Mouse (Mus musculus) retina, postnatal 7 days (tissue): ENCODE measurements around the gene Alk.

Experiments used
- DNase-seq: peaks from one replicate; pipeline ENCODE4 v3.0.0-alpha.2; 2012; ENCODE audit warnings: low read depth, low spot score

The Alk gene

DNA sequence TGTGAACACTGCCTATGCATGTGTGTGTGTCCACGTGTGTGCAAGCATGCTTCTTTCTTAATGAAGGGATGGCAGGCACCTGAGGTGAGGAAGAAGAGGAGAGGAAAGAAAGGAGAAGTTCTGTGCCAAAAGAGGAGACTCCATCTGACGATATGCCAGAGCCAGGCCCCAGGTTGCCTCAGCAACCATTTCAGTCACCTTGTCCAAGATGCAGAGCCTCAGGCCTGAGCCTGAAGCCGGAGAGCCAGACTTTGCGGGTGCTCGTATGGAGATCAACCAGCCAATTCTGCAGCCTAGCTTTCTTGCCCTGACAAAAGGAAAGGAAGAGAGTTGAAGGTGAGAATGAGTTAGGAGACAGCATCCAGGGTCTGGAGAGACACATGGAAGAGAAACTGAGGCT is 566.1 kb downstream of the Alk start:
- DNase-seq, result no peak

DNA sequence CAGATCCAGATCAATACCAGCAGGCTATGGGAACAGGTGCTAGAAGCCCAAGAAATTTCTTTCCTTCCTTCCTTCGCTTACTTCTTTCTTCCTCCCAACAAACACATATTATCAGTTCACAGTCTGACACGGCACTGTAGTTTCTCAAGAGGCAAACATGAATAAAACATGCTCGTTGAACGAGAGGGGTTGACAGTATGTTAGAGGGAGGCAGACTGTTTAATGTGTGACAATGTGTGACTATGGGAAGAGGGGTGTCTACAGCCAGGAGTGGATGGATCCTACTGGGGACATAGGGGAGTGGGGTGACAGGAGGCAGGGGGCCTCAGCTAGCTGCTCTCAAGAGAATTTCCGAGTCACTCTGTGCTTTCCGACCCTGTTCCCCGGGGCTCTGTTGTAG is 573.8 kb downstream of the Alk start:
- no peak for DNase-seq

DNA sequence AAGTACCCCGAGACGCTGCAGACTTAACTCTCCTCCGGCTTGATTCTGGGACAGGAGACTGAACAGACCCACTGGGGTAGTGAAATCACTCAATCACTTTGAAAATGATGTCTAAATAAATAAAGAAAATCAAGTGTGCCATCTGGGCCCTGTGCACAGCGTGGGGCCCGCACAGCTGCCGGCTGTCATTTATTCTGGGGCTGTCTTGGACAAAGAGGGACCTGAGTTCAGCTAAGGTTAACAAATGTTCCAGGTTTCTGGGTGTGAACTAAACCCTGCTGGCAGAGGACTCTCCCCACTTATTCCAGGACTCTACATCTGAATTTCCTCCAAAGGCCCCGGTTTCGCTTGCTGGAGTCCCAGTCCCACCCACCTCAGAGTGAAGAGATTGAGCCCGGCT is 581.1 kb downstream of the Alk start:
- no peak for DNase-seq

DNA sequence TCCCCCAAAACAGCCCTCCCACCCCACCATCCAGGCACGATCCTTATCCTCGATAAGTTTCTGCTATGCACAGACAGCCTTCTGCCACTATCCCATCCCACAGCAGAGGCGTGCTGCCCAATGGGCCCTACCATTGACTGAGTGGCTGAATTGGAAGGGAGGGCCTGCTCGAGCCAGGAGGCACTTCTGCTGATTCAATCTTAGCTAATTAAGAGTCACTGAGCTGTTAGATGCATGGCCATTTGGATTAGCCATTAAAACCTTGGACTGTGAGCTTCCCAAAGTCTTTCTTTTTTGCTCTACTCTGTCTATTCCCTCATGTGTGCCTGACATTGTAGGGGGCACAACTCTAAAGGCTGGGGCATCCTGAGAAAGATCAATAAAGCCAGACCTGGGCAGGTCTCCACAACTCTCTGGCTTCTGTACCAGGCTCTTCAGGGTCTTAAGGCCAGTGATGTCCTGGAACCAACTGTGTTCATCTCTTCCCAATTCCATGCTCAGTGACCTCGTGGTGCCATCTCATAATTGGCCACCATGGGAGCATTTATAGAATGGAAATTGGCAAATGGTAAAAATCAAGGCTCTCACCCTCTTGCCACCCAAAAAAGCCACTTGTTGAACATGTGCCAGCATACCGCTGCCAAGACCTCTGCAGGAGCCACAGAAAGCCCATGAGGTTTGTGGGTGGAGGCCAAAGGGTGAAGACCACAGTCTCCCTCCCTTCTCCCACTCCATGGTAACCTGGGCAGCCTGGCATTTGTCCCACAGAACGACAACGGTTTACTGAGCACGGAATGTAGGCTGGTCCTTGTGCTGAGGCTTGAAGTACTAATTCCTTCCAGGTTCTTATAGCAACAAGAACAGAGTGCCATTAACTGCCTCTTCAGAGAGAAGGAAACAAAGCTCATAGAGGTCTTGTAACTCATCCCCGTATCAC is 582.4 kb downstream of the Alk start:
- no peak for DNase-seq

DNA sequence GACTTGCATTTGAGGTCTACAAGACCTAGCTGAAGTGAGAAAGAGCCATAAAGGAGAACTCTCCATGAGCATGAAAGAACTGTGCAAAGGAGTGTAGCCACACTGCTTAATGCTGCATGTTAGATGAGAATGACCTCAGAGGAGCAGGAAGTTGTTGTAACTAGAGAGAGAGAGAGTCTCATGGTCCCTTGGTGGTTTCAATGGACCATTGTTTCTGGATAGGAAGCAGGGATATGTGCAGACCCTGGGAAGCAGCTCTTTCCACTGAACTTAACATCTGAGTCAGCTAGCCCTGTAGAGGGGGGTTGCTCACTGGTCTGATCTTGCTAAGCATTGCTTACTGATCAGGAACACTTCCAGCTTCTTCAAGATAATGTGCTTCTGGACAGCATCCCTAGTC is 587.1 kb downstream of the Alk start:
- DNase-seq, result no peak

DNA sequence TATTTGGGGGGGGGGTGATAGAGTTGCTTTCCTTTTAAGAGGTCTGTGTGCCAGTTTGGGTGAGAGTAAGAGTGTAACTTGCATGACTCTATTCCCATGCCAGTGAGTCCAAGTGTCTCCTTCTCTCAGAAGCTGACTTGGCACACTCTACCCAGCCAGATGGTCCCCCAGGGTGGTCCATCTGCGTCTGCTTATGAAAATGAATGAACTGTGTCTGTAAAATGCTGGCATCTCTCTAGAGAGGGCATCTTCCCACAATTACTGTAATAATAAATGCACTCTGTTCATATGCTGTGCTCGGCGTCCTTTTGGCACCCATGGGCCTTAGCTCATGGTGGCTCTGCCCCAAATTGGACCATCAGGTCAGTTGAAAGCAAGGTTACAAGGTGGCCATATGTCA is 589.2 kb downstream of the Alk start:
- DNase-seq, result peak; percentile 20

DNA sequence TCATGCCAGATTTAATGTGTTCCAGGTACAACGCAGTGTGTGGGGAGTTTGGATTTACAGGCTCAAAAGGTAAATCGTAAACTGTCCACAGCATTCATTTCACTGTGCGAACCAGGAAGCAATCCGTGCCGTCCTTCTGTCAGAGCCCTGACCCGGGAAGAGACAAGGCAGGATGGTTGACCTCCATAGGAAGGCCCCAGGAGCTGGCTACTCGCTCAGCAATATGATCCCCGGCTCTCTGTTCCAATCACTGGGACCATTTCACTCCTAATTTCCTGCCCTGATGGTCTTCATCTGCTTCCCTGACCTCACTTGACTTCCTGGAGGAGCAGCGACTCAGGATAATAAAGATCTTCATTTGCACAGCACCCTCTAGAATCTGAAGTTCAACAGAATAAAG is 591.7 kb downstream of the Alk start:
- no peak for DNase-seq

DNA sequence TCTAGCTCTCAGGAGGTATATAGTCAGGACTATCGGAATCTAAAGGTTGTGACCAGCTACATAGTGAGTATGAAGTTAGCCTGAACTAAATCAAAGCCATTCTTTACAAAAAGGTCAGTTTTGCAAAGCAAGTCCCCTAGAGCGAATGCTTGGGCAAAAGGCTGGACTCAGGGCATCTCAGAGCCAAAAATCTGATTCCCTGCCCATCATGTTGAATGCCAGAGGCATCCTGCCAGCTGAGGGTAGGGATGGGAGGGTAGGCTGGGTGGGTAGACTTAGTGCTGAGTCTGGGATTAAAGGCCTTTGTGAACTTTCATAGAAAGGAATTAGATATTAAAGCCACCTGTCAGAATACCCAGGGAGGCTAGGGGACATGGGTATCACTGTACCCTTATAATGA is 594.6 kb downstream of the Alk start:
- DNase-seq, result no peak

DNA sequence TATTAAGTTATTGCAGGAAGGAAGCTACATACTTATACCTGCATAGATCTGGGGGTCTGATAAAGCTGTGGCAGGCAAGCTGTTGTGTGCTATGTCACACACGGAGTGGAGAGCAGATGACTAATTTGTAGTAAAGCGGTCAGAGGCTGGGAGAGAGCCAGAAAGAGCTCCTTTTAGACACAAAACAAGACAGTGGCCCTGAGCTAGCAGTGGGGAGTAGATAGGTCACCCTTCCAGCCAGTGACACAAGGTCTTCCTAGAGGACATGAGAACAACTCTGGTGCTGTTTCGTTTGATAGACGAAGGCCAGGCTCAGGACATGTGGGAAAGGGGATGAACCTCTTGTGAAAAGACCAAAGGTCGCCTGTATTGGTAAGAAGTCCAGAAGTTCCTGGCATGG is 596.0 kb downstream of the Alk start:
- DNase-seq, result no peak

DNA sequence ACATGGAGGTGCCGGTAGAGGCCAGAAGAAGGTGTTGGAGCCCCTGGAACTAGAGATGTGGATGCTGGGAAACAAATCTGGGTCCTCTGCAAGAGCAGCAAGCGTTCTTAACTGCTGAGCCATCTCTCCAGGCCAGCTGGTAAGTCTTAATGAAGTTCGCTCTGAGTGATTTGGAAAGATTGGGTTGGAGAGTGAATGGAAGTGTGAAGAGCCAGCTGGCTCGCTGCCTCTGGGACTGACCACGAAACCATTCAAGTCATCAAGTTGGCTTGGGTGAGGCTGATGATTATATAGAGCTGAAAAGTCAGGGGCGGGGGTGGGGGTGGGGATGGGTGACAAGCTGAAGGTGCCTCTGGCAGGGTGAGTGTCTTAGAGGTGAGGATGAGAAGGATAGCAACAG is 599.1 kb downstream of the Alk start:
- DNase-seq, result no peak

DNA sequence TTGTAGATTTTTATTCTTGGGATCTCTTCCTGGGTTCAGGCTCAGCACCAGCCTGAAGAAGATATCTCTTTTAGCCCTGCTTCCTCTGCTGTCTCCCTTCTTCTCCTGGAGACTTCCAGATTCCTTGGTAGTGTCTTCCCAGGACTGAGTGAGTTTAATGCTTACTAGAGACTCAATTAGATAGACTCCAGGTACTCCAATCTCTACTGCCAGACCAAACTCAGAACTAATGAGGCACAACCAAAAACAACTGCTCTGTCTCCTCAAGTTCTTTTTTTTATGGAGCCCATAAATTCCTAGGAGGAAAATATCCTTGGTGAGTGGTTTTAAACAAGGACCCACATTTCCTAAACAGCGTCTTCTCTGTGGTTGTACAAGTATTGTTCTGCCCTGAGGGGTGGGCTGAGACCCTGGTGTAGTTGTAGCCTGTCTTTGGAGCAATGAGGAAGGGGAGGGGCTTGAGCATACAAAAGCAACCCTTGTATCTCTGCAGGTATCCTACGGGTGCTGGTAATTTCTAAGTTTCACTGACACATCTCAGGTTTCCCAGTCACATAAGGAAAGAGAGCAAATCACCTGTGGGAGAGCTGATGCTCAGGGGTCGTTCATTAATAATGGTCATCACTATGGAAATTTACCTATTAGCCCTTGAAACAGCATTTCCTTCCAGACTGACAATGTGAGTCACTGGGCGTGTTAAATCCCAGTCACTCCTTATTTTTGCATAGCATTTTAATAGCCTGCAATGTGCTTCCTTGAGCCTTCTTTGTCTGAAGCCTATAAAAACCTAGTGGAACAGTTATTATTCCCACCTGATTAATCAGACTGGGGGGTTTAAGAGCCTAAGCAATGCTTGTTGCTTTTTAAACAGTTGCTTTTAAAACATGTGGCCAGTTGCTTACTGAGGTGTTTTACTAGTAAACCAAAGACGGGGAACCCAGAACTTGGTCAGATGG is 604.6 kb downstream of the Alk start:
- no peak for DNase-seq

DNA sequence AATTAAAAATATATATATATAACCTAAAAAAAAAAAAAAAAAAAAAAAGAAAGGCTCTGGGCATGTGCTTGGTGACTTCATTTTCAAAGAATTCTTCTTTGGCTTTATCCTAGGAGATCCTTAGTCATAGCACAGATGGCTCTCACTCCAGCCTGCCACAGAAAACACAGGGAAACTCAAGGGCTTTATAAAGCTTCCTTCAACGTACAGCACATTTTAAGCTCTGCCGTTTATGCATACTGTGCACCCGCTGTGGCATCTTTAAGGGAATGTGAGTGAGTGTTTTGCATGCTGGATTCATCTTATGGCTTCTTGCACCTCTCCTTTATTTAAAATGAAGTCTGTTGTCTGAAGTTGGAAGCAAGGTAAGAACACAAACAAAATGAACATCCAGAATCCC is 606.7 kb downstream of the Alk start:
- DNase-seq, result no peak

DNA sequence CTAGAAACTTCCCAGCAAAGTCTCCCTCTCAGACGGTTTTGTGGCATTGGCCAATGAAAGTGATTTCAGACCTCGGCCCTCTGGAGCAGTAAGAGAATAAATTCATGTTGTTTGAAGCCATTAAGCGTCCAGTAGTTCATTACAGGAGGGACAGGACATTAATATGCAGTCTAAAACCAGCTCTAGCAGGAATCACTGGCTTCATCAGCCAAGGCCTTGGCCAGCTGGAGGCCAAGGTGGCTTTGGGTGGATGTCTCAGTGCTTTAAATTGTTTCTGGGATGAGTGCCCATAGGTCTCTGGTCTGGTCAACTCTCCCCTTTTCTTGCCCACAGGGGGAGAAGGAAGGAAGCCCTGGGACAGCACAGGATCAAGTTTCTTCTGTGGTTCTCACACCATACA is 608.9 kb downstream of the Alk start:
- no peak for DNase-seq

DNA sequence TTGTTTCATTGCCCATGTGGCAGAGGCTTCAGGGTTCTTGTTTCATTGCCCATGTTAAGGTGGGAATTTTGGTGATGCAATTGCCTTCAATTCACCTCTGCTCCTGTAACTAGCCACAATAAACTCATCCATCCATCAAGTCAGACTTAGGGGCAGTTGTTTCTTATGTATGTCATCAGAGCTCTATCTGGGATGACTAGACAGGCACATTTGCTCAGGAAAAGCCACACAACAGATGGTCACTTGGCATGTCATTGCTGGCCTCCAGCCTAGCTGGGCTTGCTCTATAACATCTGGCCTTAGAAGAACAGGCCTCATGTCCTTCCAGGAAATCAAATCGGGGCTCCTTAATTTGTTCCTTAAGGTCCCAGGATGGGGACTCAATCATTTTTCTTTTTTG is 610.3 kb downstream of the Alk start:
- DNase-seq, result no peak

DNA sequence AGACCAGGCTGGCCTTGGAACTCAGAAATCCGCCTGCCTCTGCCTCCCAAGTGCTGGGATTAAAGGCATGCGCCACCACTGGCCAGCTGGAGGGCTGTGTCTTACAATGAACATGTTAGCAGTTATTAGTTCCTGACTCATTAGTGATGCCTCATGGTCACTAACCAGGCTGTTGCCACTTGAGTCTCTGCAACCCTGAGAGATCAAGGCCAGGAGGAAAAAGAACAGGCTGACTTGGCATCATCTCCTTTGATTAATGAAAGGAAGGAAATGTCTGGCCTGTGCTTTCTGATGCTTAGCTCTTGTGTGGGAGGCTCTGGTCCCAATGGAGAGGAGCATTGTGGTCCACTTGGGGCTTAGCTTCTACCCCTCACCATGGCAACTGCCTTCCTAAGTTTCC is 611.4 kb downstream of the Alk start:
- DNase-seq, result no peak

DNA sequence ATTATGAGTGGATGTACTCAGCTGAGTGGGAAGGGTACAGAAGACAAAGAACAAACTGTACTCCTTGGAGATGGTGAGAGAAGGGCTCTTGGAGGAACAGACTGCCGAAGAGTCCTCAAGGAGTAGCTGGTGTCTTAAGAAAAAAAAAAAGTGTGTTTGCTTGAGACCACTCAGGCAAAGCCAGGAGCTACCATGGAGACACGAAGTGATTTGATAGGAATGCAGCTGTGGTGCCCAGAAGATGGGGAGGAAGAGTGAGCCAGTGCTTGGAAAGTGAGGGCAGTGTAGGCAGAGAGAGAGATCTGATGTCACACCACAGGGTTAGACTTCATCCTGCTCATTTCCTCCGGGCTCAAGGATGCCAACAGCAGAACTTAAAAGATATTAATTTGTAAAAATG is 613.2 kb downstream of the Alk start:
- no peak for DNase-seq

DNA sequence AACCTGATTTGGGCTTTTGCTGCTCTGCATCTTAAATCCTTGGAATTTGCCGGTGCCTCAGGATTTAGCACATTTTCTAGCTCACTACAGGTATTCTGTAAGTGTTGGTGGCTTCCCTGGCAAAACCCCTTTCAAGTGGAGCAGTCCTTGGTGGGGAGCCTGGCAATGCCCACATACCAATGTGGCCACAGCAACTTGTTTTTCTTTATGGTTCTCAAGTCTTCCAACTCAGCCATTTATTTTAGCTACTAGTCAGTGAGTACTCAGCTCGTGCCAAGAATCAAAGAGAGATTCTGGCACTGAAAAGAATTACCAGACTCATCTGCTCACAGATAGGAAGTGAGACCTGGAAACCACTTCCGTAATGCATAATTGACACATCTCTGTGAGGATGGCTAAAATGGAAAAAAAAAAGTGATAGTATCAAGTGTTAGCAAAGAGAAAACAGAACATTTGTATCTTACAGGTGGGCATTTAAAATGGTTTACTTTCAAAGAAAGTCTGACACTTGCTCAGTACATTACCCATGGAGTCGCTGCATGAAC is 614.2 kb downstream of the Alk start:
- no peak for DNase-seq

DNA sequence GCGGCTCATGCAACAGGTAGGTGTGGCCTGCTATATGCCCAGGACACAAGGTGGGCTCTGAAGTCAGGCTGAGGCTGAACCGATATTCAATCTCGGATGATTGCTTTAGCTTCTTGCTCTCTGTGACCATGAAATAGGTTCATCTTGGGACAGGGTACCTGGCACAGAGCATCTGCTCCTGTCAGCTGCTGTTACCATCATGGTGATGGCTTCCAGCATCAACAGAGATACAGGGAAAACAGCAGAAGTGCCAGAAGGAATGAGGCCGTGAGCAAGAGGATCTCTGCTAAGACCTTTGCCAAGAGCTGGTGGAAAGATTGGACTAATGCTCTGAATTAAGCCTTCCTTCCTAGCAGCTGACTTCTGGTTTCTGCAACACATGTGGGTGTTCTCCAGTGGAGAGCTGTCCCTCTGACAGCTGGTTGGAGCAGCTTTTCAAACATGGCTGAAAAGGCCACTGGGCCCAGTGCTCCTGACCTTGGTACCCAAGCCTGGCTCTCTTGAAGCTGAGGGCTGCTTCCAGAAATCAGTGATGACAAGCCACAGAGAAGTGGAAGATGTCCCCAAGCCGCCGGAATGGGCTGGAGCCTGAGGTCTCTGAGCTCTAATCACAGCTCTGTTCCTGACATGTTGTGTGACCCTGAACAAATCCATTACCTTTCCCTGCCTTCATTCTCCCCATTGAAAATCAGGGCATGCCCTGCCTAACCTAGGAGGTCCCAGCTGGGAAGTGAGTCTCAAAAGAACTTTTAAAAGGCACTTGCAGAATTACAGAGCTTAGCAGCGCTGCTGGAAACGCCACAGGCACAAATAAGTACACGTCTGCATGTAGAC is 615.5 kb downstream of the Alk start:
- DNase-seq, result no peak

DNA sequence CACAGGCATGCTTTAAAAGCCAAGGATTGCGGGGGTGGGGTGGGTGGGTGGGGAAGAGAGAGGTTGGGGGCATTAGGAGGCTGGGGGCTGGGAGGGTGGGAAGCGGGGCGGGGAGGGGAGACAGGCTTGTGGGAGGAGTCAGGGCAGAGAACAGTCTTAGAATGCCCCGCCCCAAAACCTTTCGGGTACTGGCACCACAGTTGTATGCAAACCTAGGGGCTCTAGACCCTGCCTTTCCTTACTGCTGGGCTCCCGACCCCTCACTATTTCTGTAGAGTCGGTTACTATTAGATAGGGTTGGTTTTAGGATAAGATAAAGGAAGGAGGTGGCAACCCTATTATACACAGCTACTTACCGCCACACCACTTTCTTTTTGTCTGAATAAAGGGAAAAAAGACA is 617.4 kb downstream of the Alk start:
- DNase-seq, result no peak

DNA sequence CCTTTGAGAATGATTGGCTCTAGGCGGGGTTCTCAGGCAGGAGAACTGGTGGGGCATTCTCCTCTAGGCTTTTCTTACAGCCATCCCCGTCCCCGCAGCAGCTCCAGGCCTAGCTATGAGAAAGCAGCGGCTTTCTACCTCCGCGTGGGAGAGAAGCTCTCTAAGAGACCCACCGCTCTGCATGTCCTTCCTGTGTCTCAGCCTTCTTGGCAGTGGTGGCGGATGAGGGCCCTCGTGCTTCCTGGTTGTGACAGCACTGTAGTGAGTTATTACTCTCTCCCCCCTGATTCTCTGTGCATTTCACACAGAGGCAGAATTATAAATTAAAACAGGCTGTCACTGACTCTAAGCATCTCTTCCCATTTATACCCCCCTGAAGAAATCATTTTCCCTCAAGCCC is 618.0 kb downstream of the Alk start:
- DNase-seq, result no peak

DNA sequence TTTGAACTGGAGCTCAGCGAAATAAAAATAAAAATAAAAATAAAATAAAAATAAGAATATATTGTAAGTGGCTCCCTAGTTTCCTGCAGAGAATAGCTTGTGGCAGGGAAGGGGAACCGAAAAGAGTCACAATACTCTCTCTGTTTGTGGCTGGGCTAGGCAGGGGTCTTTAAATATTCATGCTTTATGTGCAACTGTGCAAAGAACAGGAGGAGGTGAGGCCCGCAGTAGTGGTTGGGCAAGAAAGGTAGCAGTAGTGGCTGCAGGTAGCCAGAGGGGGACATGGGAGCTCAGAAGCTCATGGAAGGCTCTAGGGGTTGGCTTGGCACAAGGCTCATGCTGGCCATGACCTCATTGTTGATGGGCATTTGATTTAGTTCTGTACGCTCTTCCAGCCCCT is 623.2 kb downstream of the Alk start:
- DNase-seq, result no peak
